Mouse (Mus musculus) small intestine, adult 2 months (tissue): ENCODE measurements around the gene Olfr1167. TPM values are rescaled to one million over a fixed set of nuclear protein-coding genes. Genes with fewer than 3 reads are reported as not detected.
"Not testable (repeated sequence)": the region's sequence is repeated elsewhere in the genome, so short reads cannot be mapped to it uniquely, and the experiment has no call there.

Experiments used
- H3K27ac ChIP-seq: fragments of 200-500 bp; 2 replicates; pipeline ENCODE4 v1.5.1; 2012; ENCODE audit warnings: low read depth, low read length, control low read depth, inconsistent platforms; ENCODE audit not compliant: insufficient read depth
- H3K27me3 ChIP-seq: fragments of 200-500 bp; 2 replicates; pipeline ENCODE4 v1.6.1; 2012; ENCODE audit warnings: mild to moderate bottlenecking, moderate library complexity, low read length, inconsistent platforms; ENCODE audit not compliant: control insufficient read depth, insufficient read depth
- H3K36me3 ChIP-seq: fragments of 200-500 bp; 2 replicates; pipeline ENCODE4 v1.6.1; 2012; ENCODE audit warnings: mild to moderate bottlenecking, low read length, control low read depth, inconsistent platforms; ENCODE audit not compliant: control insufficient read depth, insufficient read depth
- H3K4me1 ChIP-seq: fragments of 200-500 bp; 2 replicates; pipeline ENCODE4 v1.6.1; 2012; ENCODE audit warnings: low read length, inconsistent platforms, mixed read lengths; ENCODE audit not compliant: control insufficient read depth, insufficient read depth, insufficient read length
- H3K4me3 ChIP-seq: fragments of 200-500 bp; 2 replicates; pipeline ENCODE4 v1.5.1; 2012; ENCODE audit warnings: low read depth, mild to moderate bottlenecking, control low read depth, inconsistent platforms, low read length, moderate library complexity
- CTCF ChIP-seq: fragments of 200-500 bp; IDR thresholded peaks from 2 replicates; pipeline ENCODE4 v1.5.1; 2012; ENCODE audit warnings: low read depth, mild to moderate bottlenecking, control low read depth, inconsistent platforms, low read length, moderate library complexity, mixed read lengths; ENCODE audit not compliant: insufficient replicate concordance, insufficient read length; ENCODE audit errors: extremely low read depth
- POLR2A ChIP-seq: fragments of 200-500 bp; IDR thresholded peaks from 2 replicates; pipeline ENCODE4 v1.6.1; 2012; ENCODE audit warnings: low read depth, mild to moderate bottlenecking, control low read depth, inconsistent platforms, low read length, moderate library complexity
- WGBS: fragments of 180-500 bp; shearing (Covaris S2); methylation state at CpG from one replicate; pipeline ENCODE4 v1.1.7; 2018; 5-methylcytosine and 5-hydroxymethylcytosine counted together
- polyA plus RNA-seq: library from polyadenylated mRNA; depleted of rRNA; stranded (reverse); fragments of >200 nt; gene quantifications from 2 replicates; pipeline ENCODE4 v1.2.3, GENCODE M21; 2012; rRNA removed

Gene Olfr1167
- polyA plus RNA-seq: not detected in 2 replicates

- not testable (repeated sequence) for H3K4me3 ChIP-seq, H3K4me1 ChIP-seq, H3K27ac ChIP-seq, H3K36me3 ChIP-seq, H3K27me3 ChIP-seq
- WGBS: 74% methylated on average over 1 of the region's 1 CpGs
Measured at GRCm38 (mm10) chr2:88155093-88155492, at the start of gene Olfr1167. TSS of gene Olfr1167 (minus strand) at chr2:88155193.

DNA sequence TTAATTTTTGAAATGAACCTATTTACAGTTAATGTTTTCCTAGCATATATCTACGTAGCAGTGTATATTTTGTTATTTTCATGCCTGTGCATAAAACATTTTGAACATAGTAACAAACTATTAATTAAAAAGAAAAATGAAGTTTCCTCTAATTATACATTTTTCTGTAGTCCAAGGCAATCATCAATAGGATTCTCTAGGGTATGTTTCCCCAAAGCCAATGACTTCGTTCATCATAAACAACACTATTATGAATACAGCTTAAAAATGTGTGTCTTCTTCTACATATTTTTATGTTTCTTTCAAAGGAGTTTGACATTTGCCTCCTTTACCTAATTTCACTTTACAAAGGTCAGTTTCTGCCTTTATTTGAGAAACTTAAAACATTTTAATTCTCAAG lies 26.6 kb upstream of the Olfr1167 start, which contains the start of gene Olfr1168:
Olfr1168 (plus strand) TSS at position 301 of the 400 bp plus-strand sequence.
- no peak within 1 kb of the TSS for H3K4me3 ChIP-seq
- no peaks in the 10 kb centered on the region for H3K27me3 ChIP-seq
- no peaks in the 10 kb centered on the region for H3K36me3 ChIP-seq
- TF ChIP-seq POLR2A: no peak
- no peak for TF ChIP-seq CTCF
- H3K4me1 ChIP-seq: no peaks in the 10 kb centered on the region
- no peak within 1 kb of the TSS for H3K27ac ChIP-seq
- WGBS: 76% methylated on average over 2 of the region's 2 CpGs

GRCm38 (mm10) chr2:88128172-88128571 lies 26.8 kb downstream of the Olfr1167 start, which contains the start of gene Olfr1166:
TSS of gene Olfr1166 (minus strand) at chr2:88128272.
- TF ChIP-seq POLR2A: no peak
- TF ChIP-seq CTCF: no peak
- H3K27ac ChIP-seq: no peak within 1 kb of the TSS
- no peaks in the 10 kb centered on the region for H3K27me3 ChIP-seq
- H3K4me1 ChIP-seq: no peaks in the 10 kb centered on the region
- H3K36me3 ChIP-seq: no peaks in the 10 kb centered on the region
- H3K4me3 ChIP-seq: no peak within 1 kb of the TSS
- WGBS: 89% methylated on average over 1 of the region's 1 CpGs

Other genes starting within 250 kb of the Olfr1167 start
- gene Olfr1155, start 210.1 kb downstream of the Olfr1167 start, polyA plus RNA-seq: not detected in 2 replicates
- not detected in 2 replicates for gene Olfr1156, start 202.1 kb downstream of the Olfr1167 start, polyA plus RNA-seq
- not detected in 2 replicates for gene Olfr1157, start 186.9 kb downstream of the Olfr1167 start, polyA plus RNA-seq
- not detected in 2 replicates for gene Olfr74, start 180.5 kb downstream of the Olfr1167 start, polyA plus RNA-seq
- gene Olfr1158, start 165.1 kb downstream of the Olfr1167 start, polyA plus RNA-seq: not detected in 2 replicates
- gene Olfr1160, start 146.9 kb downstream of the Olfr1167 start, polyA plus RNA-seq: not detected in 2 replicates
- not detected in 2 replicates for gene Olfr1161, start 132.4 kb downstream of the Olfr1167 start, polyA plus RNA-seq
- gene Olfr73, start 117.5 kb downstream of the Olfr1167 start, polyA plus RNA-seq: not detected in 2 replicates
- gene Olfr1162, start 104.1 kb downstream of the Olfr1167 start, polyA plus RNA-seq: not detected in 2 replicates
- not detected in 2 replicates for gene Olfr1163, start 83.4 kb downstream of the Olfr1167 start, polyA plus RNA-seq
- gene Olfr1164, start 61.2 kb downstream of the Olfr1167 start, polyA plus RNA-seq: not detected in 2 replicates
- gene Olfr1166, start 26.9 kb downstream of the Olfr1167 start, polyA plus RNA-seq: not detected in 2 replicates
- gene Olfr1168, start 26.7 kb upstream of the Olfr1167 start, polyA plus RNA-seq: not detected in 2 replicates
- gene Olfr1170, start 73.1 kb upstream of the Olfr1167 start, polyA plus RNA-seq: not detected in 2 replicates
- gene Olfr1173, start 124.7 kb upstream of the Olfr1167 start, polyA plus RNA-seq: not detected in 2 replicates
- not detected in 2 replicates for gene Olfr1174-ps, start 159.9 kb upstream of the Olfr1167 start, polyA plus RNA-seq
- not detected in 2 replicates for gene Olfr1175-ps, start 172.0 kb upstream of the Olfr1167 start, polyA plus RNA-seq
- not detected in 2 replicates for gene Olfr1176, start 181.5 kb upstream of the Olfr1167 start, polyA plus RNA-seq
- gene Olfr1177-ps, start 191.3 kb upstream of the Olfr1167 start, polyA plus RNA-seq: not detected in 2 replicates
- gene Olfr1178, start 231.9 kb upstream of the Olfr1167 start, polyA plus RNA-seq: not detected in 2 replicates